Mouse (Mus musculus) fibroblast of lung, adult 2 months (primary cell): ENCODE results near the gene Clec10a.
"Not testable (repeated sequence)": the region's sequence is repeated elsewhere in the genome, so short reads cannot be mapped to it uniquely, and the experiment has no call there.

Source experiments
- DNase-seq: peaks from one replicate; pipeline ENCODE4 v3.0.0-alpha.2; 2011; ENCODE audit warnings: low read depth

Clec10a gene

DNA sequence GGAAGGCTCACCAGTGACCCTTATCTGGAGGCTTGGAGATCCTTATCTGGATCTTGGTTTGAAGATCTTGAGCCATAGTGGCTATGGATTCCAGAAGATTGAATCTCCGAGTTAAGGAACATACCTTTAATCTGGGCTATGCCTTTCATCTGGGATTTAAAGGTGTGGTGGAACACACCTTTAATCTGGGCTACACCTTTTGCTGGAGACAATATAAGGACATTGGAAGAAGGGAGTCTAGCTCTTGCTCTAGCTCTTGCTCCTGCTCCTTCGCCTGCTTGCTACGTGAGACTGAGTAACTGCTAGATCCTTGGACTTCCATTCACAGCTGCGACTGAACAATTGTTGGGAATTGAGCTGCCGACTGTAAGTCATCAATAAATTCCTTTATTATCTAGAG lies at the start of gene Clec10a:
Gene Clec10a (plus strand): TSS at position 301 of the 400 bp plus-strand sequence.
- DNase-seq = not testable (repeated sequence)

DNA sequence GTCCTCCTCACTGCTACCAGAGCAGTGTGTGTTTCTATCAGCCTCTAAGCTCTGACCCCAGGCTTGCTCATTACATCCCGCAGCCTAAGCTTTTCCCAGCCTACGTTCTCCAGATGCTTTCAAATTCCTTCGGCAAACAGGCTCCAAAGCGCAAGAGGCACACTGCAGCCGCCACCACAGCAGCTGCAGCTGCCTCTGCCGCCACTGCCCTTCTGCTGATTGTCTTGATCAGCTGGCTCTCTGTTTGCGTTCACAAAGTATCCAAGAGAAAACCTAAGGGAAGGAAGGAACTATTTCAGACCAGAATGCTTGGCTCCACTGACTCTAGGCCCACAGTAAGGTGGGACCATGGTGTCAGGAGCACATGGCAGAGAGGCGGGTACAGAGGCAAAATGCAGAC lies 48.9 kb upstream of the Clec10a start:
- no peak for DNase-seq

DNA sequence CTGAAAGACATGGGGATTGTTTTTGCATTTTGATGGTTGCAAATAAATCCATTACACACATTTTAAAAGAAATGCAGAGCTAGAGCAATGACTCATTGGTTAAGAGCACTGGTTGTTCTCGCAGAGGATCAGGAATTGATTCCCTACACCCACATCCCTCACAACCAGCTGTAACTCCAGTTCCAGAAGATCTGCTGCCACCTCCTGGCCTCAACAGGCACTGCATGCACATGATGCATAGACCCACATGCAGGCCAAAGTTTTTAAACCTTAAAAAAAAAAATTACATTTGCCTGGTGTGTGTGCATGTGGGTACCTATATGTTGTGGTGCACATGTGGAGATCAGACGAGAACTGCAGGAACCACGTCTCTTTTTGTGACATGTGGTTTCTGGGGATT lies 45.9 kb upstream of the Clec10a start:
- DNase-seq = no peak

DNA sequence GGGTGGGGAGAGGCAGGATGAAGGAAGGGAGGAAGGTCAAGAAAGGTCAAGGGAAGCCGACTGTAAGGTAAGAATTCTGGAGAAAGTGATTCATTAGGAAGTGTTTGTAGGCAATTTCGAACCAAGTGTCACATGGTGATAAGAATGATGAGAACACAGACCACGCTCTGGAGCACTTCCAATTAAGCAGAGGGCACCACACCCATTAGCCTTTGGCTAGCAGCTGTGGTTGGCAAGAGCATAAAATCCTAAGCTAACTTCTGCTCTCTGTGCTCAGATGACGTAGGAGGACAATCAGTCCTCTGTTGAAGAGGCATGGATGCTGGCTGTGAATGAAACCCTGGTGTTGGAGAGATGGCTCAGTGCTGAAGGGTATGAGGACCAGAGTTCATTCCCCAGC lies 41.4 kb upstream of the Clec10a start:
- peak; percentile 69 for DNase-seq

DNA sequence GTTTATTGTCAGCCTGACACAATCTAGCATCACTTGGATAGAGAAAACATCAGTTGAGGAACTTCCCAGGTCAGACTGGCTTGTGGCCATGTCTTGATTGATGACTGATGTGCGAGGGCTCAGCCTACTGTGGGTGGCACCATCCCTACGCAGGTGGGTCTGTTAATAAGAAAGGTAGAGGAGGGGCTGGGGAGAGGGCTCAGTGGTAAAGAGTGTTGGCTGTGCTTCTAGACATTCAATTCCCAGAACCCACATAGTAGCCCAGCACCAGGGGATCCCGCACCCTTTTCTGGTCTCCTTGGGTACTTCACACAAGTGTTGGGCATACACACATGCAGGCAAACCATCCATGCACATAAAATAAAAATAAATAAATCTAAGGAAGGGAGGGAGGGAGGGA lies 40.1 kb upstream of the Clec10a start:
- DNase-seq = no peak

DNA sequence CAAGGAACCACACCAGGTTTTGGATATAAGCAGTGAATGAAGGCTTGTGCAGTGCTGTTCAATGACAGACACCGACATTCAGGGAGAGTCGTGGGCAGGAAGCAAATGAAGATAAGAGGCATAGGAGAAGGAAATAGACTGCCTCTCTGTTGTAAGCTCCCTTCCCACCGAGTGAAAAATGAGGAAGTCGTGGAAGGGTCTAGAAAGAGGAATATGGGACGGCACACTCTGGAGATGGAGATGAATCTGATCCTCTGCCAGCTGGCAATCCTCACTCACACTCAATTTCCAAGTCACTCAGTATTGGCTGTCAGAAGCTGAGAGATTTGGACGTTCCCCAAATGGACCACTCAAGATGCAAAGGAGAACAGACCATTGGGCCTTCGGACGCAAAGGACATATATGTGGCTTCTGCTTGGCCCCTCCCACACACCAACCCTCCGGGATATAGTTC lies 26.0 kb upstream of the Clec10a start, which contains the start of gene Mgl2:
Gene Mgl2 (plus strand): TSS at position 404 of the 454 bp plus-strand sequence.
- no peak for DNase-seq

DNA sequence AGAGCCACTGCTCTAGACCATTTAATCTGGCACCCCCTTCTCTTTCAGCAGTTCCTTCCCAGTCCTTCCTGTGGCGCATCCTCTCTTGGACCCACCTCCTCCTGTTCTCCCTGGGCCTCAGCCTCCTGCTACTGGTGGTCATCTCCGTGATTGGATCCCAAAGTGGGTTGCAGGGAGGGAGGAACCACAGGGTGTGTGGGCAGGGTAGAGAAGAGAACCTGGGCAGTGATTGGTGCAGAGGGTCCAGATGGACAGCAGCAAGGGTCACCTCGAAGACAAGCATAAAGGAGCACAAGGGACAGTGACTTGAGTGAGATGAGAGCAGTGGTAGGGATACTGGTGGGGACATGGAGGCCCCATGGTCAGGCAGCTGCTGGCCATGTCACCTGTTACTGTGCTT lies 21.0 kb upstream of the Clec10a start:
- DNase-seq = not testable (repeated sequence)

DNA sequence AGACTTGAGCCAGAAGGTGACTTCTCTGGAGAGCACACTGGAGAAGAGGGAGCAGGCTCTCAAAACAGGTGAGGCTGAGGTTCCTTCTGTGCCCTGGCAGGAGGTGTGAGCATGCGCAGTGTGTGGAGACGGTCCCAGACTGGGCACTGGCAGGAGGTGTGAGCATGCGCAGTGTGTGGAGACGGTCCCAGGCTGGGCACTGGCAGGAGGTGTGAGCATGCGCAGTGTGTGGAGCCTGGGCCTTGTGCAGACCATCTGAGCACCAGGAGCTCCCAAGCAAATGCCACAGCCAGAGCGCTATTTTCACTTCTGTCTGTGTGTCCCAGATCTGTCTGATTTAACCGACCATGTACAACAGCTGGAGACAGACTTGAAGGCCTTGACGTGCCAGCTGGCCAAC lies 20.1 kb upstream of the Clec10a start:
- not testable (repeated sequence) for DNase-seq

DNA sequence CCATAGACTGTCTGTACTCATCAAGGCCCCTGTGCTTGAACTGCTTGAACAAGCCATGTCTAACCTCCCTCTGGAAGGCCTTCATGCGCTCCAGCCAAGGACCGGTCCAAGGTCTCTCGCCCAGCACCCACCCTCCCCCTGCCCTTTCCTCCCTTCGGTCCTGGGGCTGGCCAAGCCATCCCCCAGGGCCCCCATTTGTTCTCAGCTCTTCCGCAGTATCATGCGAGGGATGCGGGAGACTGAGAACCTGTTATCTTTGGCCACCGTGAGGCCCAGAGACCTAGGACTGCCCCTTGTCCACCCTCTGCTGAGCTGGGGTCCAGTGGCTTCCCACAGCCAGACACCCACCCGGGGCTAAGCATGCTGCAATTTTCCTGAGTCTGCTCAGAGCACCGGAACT lies 16.8 kb upstream of the Clec10a start:
- DNase-seq = no peak

DNA sequence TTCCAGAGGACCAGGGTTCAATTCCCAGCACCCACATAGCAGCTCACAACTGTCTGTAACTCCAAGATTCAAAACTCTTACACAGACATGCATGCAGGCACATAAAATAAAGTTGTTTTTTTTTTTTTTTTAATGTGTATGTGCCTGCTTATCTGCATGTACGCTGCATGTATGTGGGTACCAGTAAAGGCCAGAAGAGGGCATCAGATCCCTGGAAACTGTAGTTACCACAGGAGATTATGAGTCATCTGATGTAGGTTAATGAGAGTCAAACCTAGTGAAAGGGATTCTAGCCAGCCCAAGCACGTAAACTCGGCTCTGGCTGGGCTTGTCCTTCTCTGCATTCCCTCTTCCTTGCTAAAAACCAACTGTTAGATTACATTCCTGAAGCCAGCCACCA lies 4.9 kb upstream of the Clec10a start:
- peak; percentile 18 for DNase-seq

DNA sequence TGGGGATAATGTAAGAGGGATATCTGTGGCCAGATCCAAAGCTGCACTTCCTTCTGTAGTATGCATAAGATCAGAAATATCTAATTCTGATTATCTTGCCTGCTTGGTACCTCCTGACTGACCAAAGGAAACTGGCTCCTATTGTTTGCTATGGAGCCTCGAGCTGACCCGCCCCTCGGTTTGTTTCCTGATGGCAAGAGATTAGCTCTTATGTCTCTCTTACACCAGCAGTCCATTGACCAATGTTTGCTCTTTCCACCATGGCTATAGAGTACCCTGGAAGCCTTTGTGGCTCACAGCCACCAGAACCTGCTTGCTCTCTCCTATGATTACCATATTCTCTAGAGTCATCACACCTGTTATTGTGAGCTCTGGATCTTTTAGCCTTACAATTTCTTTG lies 6.3 kb downstream of the Clec10a start:
- DNase-seq = no peak

DNA sequence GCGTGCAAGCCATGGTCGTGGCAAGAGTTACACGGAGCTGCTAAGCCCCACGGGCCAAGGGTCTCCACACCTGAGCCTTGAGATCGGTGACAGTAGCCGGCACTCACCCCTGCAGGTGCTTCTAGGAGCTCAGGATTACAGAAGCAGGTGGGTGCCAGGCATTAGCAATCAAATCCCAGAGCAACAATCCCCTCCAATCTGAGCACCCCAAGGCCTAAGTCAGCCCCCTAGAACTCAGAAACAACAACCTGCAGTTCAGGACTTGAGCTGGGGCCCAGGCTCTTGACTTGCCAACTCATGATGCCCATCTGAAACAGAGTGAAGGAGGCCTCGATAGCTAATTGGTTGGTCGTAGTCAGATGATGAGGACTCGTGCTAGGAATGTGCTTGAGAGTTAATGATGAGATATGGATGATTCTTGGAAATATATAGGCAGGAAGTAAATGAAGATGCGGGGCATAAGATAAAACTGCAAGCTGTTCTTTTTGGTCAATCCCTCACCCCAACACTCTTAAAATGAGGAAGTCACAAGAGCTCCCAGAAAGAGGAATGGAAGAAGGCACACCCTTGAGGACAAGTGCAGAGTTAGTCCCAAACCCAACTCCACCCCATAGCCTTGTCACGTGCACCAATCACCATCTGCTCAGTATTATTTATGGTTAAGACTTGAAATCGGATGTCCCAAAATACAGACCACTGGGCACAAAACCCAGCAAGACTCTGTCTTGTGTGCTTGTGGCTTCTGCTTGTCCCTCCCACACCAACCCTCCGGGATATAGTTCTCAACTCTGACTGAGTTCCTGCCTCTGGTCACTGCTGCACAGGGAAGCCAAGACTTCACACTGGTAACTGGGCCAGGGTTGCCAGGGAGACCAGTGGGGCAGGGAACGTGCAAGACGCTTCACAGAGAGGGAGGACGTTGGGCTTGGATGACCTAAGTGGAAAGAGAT lies 10.2 kb downstream of the Clec10a start:
- no peak for DNase-seq

DNA sequence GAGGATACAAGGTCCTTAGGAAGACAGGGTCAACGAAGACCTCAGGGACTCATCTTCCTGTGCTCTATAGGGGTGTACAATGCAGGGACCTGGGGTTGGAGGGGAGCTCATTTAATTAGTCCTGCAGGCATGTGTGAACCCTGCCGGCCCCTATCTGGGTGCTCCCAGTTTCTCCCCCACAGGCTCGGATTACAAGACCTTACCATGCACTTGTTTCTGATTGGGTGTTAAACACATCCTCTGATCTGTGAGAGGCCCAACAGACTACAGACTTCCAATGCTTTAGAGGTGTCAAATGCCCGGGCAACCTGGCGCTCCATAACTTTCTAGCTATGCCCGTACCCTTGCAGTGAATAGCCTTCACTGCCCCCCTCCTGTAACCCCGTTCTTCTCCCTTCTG lies 12.1 kb downstream of the Clec10a start:
- no peak for DNase-seq

DNA sequence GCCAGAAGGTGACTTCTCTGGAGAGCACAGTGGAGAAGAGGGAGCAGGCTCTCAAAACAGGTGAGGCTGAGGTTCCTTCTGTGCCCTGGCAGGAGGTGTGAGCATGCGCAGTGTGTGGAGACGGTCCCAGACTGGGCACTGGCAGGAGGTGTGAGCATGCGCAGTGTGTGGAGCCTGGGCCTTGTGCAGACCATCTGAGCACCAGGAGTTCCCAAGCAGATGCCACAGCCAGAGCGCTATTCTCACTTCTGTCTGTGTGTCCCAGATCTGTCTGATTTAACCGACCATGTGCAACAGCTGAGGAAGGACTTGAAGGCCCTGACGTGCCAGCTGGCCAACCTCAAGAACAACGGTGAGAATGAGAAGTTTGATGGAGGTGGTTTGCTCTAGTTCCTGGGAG lies 13.5 kb downstream of the Clec10a start:
- not testable (repeated sequence) for DNase-seq

DNA sequence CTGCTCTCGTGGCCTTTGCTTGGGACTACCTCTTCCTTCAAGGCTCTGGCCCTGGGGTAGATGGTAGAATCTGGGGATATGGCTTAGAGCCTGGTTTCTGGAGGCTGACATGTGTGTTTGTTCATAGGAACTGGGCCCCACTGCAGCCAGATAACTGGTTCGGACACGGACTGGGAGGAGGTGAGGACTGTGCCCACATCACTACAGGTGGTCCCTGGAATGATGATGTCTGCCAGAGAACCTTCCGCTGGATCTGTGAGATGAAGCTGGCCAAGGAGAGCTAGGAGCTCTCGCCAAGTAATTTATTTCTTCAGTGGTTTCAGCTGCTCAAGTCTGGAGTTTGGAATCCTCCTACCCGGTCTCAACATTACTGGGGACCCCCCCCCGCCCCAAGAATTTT lies 14.3 kb downstream of the Clec10a start:
- no peak for DNase-seq

DNA sequence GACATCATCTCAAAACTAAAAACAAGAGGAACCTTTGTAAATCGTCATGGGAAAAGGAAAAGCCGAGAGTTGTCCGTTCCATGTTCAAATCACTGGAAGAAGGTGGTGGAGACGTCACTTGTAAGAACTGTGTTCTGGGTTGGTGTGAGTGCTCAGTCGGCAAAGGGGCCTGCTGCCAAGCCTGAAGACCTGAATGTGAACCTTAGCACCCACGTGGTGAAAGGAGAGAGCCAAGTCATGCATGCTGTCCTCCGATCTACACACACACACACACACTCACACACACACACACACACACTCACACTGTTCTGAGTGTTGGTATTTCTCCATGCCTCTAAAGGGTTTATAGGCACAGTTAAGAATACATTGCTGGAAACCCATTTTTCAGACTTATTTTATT lies 15.2 kb downstream of the Clec10a start:
- DNase-seq = no peak

DNA sequence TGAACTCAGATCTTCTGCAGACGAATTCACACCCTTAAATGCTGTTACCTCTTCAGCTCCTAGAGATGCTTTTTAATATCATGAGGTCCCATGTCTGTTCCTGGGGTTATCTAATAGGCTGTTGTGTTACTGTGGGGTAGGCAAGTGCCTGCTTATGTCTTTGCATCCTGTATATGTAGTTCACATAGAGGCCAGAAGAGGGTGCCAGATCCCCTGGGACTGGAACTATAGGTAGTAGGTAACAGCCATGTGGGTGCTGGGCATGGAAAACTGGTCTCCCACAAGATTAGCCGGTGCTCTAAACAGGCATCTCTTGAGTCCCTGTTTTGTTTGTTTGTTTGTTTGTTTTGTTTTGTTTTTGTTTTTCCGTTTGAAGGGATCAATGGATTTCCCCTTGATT lies 15.8 kb downstream of the Clec10a start:
- no peak for DNase-seq

DNA sequence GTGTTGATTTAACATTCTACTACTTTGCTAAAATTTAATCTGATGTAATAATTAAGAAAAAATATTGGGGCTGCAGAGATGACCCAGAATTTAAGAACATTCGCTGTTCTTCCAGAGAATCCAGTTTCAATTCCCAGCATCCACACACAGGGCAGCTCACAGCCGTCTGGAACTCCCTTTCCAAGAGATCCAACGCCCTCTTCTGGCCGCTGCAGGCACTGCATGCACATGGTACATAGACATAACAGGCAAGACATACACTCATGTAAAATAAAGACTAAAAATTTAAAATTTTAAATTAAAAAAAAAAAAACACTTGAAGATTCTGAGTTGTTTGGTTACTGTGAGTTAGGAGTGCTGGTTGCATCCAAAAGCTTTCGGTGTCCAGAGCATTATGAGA lies 16.3 kb downstream of the Clec10a start:
- no peak for DNase-seq

DNA sequence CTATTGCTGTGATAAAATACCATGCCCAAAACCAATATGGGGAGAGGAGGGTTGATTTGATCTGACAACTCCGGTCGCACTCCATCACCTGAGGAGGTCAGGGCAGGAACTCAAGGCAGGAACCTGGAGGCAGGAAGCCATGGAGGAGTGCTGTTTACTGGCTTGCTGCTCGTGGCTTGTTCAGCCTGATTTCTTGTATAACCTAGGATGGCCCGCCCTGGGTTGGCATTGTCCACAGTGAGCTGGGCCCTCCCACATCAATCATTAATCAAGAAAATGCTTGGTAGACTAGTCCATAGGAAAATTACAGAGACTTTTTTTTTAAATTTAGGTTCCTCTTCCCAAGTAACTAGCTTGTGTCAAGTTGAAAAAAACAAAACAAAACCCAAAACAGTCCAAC lies 18.5 kb downstream of the Clec10a start:
- no peak for DNase-seq

DNA sequence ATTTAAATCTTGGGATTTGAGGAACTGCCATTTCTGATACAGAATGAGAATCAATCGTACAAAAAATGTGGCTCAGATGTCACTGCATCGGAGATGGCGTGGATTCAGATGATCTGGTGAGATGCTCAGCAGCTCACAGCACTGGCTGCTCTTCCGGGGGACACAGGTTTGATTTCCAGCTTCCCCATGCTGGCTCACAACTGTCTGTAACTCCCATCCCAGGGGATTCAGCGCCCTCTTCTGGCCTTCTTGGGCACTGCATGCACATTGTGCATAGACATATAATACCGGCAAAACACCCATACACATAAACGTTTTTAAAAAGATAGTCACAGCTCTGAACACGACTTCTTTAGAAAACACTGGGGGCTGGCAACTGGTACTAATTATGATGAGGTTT lies 21.6 kb downstream of the Clec10a start:
- no peak for DNase-seq

DNA sequence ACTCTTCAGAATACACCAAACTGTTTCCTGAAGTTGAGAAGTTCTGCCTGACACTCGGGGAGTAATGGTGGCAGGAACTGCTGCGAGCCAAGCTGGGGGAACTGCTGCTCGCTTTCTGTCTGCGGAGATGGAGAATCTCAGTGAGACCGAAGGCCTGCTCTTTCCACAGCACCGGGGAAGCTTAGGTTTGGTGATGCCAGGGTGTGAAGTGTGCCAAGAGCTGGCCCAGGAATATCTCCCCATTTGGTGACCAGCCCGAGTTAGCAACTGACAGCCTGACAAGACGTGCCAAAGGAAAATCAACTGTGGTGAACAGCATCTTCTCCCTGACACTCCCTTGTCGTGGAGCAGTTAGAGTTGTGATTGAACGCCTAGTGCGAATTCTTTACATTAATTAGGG lies 22.3 kb downstream of the Clec10a start:
- DNase-seq = no peak

DNA sequence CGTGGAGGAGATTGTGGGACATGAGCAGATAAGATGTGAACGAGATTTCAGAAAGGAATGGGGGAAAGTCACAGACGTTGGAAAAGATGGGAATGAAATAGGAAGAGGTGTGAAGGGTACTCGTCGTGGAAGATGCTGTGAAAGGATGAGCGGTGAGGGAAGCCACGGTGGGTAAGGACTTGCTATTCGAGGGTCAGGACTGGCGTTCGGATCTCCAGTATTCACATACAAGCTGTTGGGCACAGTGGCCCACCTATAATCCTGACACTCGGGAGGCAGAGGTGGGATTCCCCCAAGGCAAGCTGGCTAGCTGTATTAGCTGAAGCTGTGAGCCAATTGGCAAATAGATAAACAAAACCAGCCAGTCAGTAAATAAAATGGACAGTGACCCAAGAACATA lies 22.8 kb downstream of the Clec10a start:
- DNase-seq = no peak

DNA sequence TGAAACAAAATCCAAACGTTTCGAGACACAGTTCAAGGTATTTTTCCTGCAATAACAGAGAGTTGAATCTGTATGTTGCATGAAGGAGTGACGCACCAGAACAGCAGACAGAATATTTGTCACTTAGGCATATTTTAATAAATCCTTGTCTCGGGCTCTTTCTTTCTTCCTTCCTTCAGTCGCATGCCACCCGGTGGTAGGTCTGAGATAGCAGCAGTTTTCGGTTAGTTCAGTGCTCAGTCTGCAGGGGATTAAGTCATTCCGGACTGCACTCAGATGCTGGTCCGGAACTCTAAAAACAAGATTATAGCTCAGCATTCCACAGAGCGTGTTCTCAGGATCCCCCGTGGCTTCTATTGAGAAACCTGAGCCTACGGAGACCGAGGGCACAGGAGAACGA lies 23.4 kb downstream of the Clec10a start:
- DNase-seq = no peak

DNA sequence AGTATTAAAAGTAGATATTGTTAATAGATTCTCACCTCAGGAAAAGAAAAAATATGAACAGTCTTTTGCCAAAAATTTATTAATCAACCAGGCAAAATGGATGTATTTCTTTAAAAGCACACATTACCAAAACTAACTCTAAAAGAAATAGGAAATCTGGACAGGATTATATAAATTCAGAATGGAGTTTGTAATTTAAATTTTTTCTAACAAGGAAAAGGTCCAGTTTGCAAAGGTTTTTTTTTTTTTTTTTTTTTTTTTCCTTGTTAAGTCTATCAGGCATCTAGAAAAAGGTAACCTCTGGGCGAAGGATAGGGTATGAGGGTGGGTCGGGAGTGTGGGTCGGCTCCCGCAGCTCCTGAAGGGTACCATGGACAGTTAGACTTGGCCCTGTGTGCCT lies 24.5 kb downstream of the Clec10a start:
- DNase-seq = no peak
